Comparison of ENCODE assay signal across 7 mouse cellular contexts in the genomic region with DNA sequence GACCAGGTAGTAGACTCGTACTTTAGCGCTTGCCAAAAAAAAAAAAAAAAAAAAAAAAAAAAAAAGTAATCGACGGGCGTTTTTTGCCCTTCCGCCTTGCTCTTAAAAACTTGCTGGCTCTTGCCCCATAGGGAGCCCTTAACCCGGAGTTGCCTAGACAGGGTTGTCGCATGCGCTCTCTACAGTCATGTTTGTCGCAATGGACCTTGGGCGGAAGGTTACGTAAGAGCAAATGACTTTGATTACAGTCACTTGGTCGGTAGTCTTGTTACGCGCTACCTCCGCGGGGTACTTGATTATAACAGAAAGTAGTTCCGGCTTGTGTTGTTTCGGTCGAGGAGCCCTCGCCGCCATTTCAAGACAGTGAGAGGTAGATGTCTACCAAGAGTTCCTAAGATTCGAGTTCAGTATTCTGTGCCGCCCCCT. TPM values are rescaled to one million over a fixed set of nuclear protein-coding genes. Genes with fewer than 3 reads are reported as not detected.
DNase-seq lines count a peak whose midpoint lies in the region; ATAC-seq lines count a peak whose summit lies in the region.

TSS of gene Ogt (plus strand) at position 320 of the 426 bp plus-strand sequence.

- peak within 1 kb of the TSS; percentile 5; the same call in 1 of the 2 replicates for H3K4me2 ChIP-seq in embryonic facial prominence, embryonic 11.5 days (ENCODE audit: low read depth, low read length)
- H3K4me2 ChIP-seq in midbrain, embryonic 13.5 days (replicated peaks), result peak within 1 kb of the TSS; percentile 67

- H3K36me3 ChIP-seq in embryonic facial prominence, embryonic 11.5 days (replicated peaks; ENCODE audit: control insufficient read depth, insufficient read depth, low read depth, low read length), result no peaks in the 10 kb centered on the region
- H3K36me3 ChIP-seq in limb, embryonic 10.5 days, result peaks cover 10% of the 10 kb centered on the region
- no peaks in the 10 kb centered on the region for H3K36me3 ChIP-seq in midbrain, embryonic 13.5 days

- H3K9me3 ChIP-seq in embryonic facial prominence, embryonic 11.5 days (replicated peaks; ENCODE audit: control insufficient read depth, low read length), result no peaks in the 10 kb centered on the region
- no peaks in the 10 kb centered on the region for H3K9me3 ChIP-seq in limb, embryonic 10.5 days (replicated peaks)
- no peaks in the 10 kb centered on the region for H3K9me3 ChIP-seq in midbrain, embryonic 13.5 days

- H3K9ac ChIP-seq in embryonic facial prominence, embryonic 11.5 days (replicated peaks; ENCODE audit: low read length), result peak within 1 kb of the TSS; percentile 85
- peak within 1 kb of the TSS; percentile 84 for H3K9ac ChIP-seq in midbrain, embryonic 13.5 days (replicated peaks)

- WGBS in embryonic facial prominence, embryonic 11.5 days, result 13% methylated on average over 24 of the region's 24 CpGs
- 11% methylated on average over 24 of the region's 24 CpGs for WGBS in limb, embryonic 10.5 days
- WGBS in midbrain, embryonic 13.5 days, result 20% methylated on average over 24 of the region's 24 CpGs

- peak within 1 kb of the TSS; percentile 66 for H3K4me3 ChIP-seq in embryonic facial prominence, embryonic 11.5 days (ENCODE audit: low read depth, low read length)
- H3K4me3 ChIP-seq in limb, embryonic 10.5 days, result peak within 1 kb of the TSS; percentile 70
- peak within 1 kb of the TSS; percentile 67 for H3K4me3 ChIP-seq in midbrain, embryonic 13.5 days (replicated peaks)

- peak within 1 kb of the TSS; percentile 72 for H3K27ac ChIP-seq in embryonic facial prominence, embryonic 11.5 days (replicated peaks; ENCODE audit: low read depth, low read length)
- H3K27ac ChIP-seq in limb, embryonic 10.5 days, result peak within 1 kb of the TSS; percentile 92
- peak within 1 kb of the TSS; percentile 86 for H3K27ac ChIP-seq in midbrain, embryonic 13.5 days

- 0 out of 2 replicates have a peak, but pooled peaks cover 2% of the 10 kb centered on the region for H3K27me3 ChIP-seq in embryonic facial prominence, embryonic 11.5 days (ENCODE audit: control insufficient read depth, insufficient read depth, low read length)
- peaks cover 87% of the 10 kb centered on the region for H3K27me3 ChIP-seq in limb, embryonic 10.5 days (ENCODE audit: low read depth, poor library complexity, severe bottlenecking)
- H3K27me3 ChIP-seq in midbrain, embryonic 13.5 days, result peaks cover 7% of the 10 kb centered on the region; the same call in 1 of the 2 replicates

- peak; percentile 91 for DNase-seq in adrenal gland, postnatal 14 days
- peak; percentile 94 for DNase-seq in embryonic facial prominence, embryonic 11.5 days (ENCODE audit: low spot score)
- peak; percentile 93 for DNase-seq in kidney, adult 11 months
- DNase-seq in limb, embryonic 10.5 days (ENCODE audit: low spot score), result peak; percentile 88
- DNase-seq in spleen, adult 12 weeks (ENCODE audit: low spot score), result peak; percentile 83

- no peaks in the 10 kb centered on the region for H3K4me1 ChIP-seq in embryonic facial prominence, embryonic 11.5 days (ENCODE audit: control insufficient read depth, insufficient read depth, low read length)
- peaks cover 6% of the 10 kb centered on the region; the same call in 1 of the 2 replicates for H3K4me1 ChIP-seq in limb, embryonic 10.5 days
- H3K4me1 ChIP-seq in midbrain, embryonic 13.5 days (replicated peaks), result peaks cover 12% of the 10 kb centered on the region

- peak; percentile 95 for ATAC-seq in embryonic facial prominence, embryonic 11.5 days (replicated peaks; ENCODE audit: insufficient number of reproducible peaks, low FRiP score, low TSS enrichment, low read depth)
- peak; percentile 98 for ATAC-seq in granulocyte monocyte progenitor cell, adult 5-6 weeks (replicated peaks; ENCODE audit: poor library complexity, severe bottlenecking)
- ATAC-seq in midbrain, embryonic 13.5 days, result peak; percentile 95

RNA-seq across cellular contexts. Expression of gene Ogt, which starts in this region (rescaled TPM):
- total RNA-seq in adrenal gland, postnatal 14 days (2021), result 154 and 179 TPM in 2 replicates
- 225 and 231 TPM in 2 replicates for polyA plus RNA-seq in embryonic facial prominence, embryonic 11.5 days (2014; fragmentation: Nextera tagmentation; extraction: Ambion mirVana)
- total RNA-seq in granulocyte monocyte progenitor cell, adult 5-6 weeks (2014; fragmentation: Nextera tagmentation), result 151 and 200 TPM in 2 replicates
- 56.5 and 66.4 TPM in 2 replicates for total RNA-seq in granulocyte monocyte progenitor cell, adult 5-6 weeks (2017)
- polyA plus RNA-seq in limb, embryonic 10.5 days (2016; fragmentation: Nextera tagmentation; extraction: Ambion mirVana), result 114 and 144 TPM in 2 replicates
- 215 and 233 TPM in 2 replicates for polyA plus RNA-seq in midbrain, embryonic 13.5 days (2015; fragmentation: Nextera tagmentation; extraction: Ambion mirVana)

Comparison
In these comparisons a context has a peak if more than half of its experiments do, and no peak if none do; other contexts are left out.
1. Peak in every context shown above with its lines: DNase-seq, ATAC-seq, H3K4me3 ChIP-seq and H3K27ac ChIP-seq.